Mouse (Mus musculus) thymus, postnatal 14 days (tissue): Measurements from ENCODE around the gene Mus81.
A peak's percentile ranks its signal among the peaks of the same experiment; 100 is the strongest.

Experiments
- DNase-seq: peaks from one replicate; pipeline ENCODE4 v3.0.0; 2021

Mus81 gene

DNA sequence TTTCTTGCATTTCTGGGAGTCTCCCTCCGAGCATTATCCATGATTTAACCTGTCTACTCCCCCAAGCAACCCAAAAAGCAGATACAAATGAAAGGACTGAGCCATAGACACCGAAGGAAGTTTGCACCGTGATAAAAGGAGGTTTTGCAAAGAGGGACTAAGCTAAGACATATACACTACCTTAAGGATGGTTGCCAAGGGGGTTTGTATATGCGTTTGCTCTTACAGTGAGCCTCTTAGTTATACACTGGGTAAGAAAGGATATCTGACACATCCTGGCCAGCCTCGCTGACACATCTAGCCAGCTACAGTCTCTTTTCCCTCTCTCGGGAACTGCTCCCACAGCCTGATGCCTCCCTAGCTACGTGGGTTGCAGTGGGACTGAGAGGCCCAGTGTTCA is 54.3 kb downstream of the Mus81 start:
- DNase-seq, result no peak

GRCm38 (mm10) chr19:5432992-5433852 is 55.0 kb downstream of the Mus81 start:
- peak; percentile 81 for DNase-seq
